Mouse (Mus musculus): ENCODE results near the gene Irgm1. TPM values are rescaled to one million over a fixed set of nuclear protein-coding genes. Genes with fewer than 3 reads are reported as not detected.

Irgm1 gene
- polyA plus RNA-seq, 1 experiment from 2014 or later = 2.2 TPM

GRCm38 (mm10) chr11:48866481-48866880, 5.0 kb downstream of the Irgm1 start:
- Histone ChIP-seq H3K4me3 (ENCODE audit: low read depth, low read length) (no peak overlapping the region), H3K4me1 (ENCODE audit: control insufficient read depth, insufficient read depth, low read length) (peaks cover under 1% of the 10 kb centered on the region; the same call in 1 of the 2 replicates), H3K4me2 (ENCODE audit: low read length) (no peak overlapping the region), H3K9ac (ENCODE audit: low read length) (no peak overlapping the region), H3K36me3 (ENCODE audit: control insufficient read depth, insufficient read depth, low read length) (no peaks in the 10 kb centered on the region), H3K27ac (ENCODE audit: low read depth, low read length) (no peak overlapping the region), H3K9me3 (replicated peaks; ENCODE audit: control insufficient read depth, low read length) (no peaks in the 10 kb centered on the region), H3K27me3 (replicated peaks; ENCODE audit: control insufficient read depth, insufficient read depth, low read length) (no peaks in the 10 kb centered on the region)
- ATAC-seq (no peak), DNase-seq (ENCODE audit: low spot score) (no peak)
- WGBS = 93% methylated on average over 9 of the region's 9 CpGs

- ATAC-seq (no peak), DNase-seq (ENCODE audit: low spot score) (no peak)
- H3K27ac ChIP-seq (ENCODE audit: low read depth, low read length) = no peak overlapping the region
- H3K4me1 ChIP-seq (ENCODE audit: control insufficient read depth, insufficient read depth, low read length) = no peaks in the 10 kb centered on the region
- no peaks in the 10 kb centered on the region for H3K36me3 ChIP-seq (ENCODE audit: control insufficient read depth, insufficient read depth, low read length)
- WGBS = 88% methylated on average over 3 of the region's 3 CpGs
- 0 out of 2 replicates have a peak, but pooled peaks cover 4% of the 10 kb centered on the region for H3K27me3 ChIP-seq (replicated peaks; ENCODE audit: control insufficient read depth, insufficient read depth, low read length)
- H3K9me3 ChIP-seq (replicated peaks; ENCODE audit: control insufficient read depth, low read length) = no peaks in the 10 kb centered on the region
- H3K9ac ChIP-seq (ENCODE audit: low read length) = no peak overlapping the region
- H3K4me2 ChIP-seq (ENCODE audit: low read length) = no peak overlapping the region
- H3K4me3 ChIP-seq (ENCODE audit: low read depth, low read length) = no peak overlapping the region
Observed at GRCm38 (mm10) chr11:48863808-48864207, 7.7 kb downstream of the Irgm1 start.

- Histone ChIP-seq H3K9ac (ENCODE audit: low read length) (no peak overlapping the region), H3K36me3 (ENCODE audit: control insufficient read depth, insufficient read depth, low read length) (no peaks in the 10 kb centered on the region), H3K4me3 (ENCODE audit: low read depth, low read length) (no peak overlapping the region), H3K27me3 (replicated peaks; ENCODE audit: control insufficient read depth, insufficient read depth, low read length) (0 out of 2 replicates have a peak, but pooled peaks cover 4% of the 10 kb centered on the region), H3K4me2 (ENCODE audit: low read length) (no peak overlapping the region), H3K4me1 (ENCODE audit: control insufficient read depth, insufficient read depth, low read length) (peaks cover under 1% of the 10 kb centered on the region; the same call in 1 of the 2 replicates), H3K27ac (ENCODE audit: low read depth, low read length) (no peak overlapping the region), H3K9me3 (replicated peaks; ENCODE audit: control insufficient read depth, low read length) (no peaks in the 10 kb centered on the region)
- 93% methylated on average over 1 of the region's 1 CpGs for WGBS
- DNase-seq (ENCODE audit: low spot score) = no peak
- no peak for ATAC-seq
Observed at GRCm38 (mm10) chr11:48862784-48863319, 8.6 kb downstream of the Irgm1 start.

- H3K36me3 ChIP-seq (ENCODE audit: control insufficient read depth, insufficient read depth, low read length) = no peaks in the 10 kb centered on the region
- no peaks in the 10 kb centered on the region for H3K9me3 ChIP-seq (replicated peaks; ENCODE audit: control insufficient read depth, low read length)
- peak overlapping the region; percentile 36; the same call in 1 of the 2 replicates for H3K4me3 ChIP-seq (ENCODE audit: low read depth, low read length)
- H3K27me3 ChIP-seq (replicated peaks; ENCODE audit: control insufficient read depth, insufficient read depth, low read length) = 0 out of 2 replicates have a peak, but pooled peaks cover 4% of the 10 kb centered on the region
- WGBS = 0% methylated on average over 6 of the region's 6 CpGs
- peaks cover 11% of the 10 kb centered on the region for H3K4me1 ChIP-seq (ENCODE audit: control insufficient read depth, insufficient read depth, low read length)
- H3K9ac ChIP-seq (ENCODE audit: low read length) = no peak overlapping the region
- no peak for ATAC-seq
- H3K27ac ChIP-seq (ENCODE audit: low read depth, low read length) = no peak overlapping the region
- peak; percentile 92 for DNase-seq (ENCODE audit: low spot score)
- peak overlapping the region; percentile 89 for H3K4me2 ChIP-seq (ENCODE audit: low read length)
Observed at GRCm38 (mm10) chr11:48859014-48859413, 12.5 kb downstream of the Irgm1 start.

GRCm38 (mm10) chr11:48853474-48854180, 17.9 kb downstream of the Irgm1 start:
- no peaks in the 10 kb centered on the region for H3K36me3 ChIP-seq (ENCODE audit: control insufficient read depth, insufficient read depth, low read length)
- no peaks in the 10 kb centered on the region for H3K9me3 ChIP-seq (replicated peaks; ENCODE audit: control insufficient read depth, low read length)
- DNase-seq (ENCODE audit: low spot score) (peak; percentile 88), ATAC-seq (peak; percentile 67)
- peak overlapping the region; percentile 49 for H3K4me3 ChIP-seq (ENCODE audit: low read depth, low read length)
- H3K27me3 ChIP-seq (replicated peaks; ENCODE audit: control insufficient read depth, insufficient read depth, low read length) = no peaks in the 10 kb centered on the region
- H3K9ac ChIP-seq (ENCODE audit: low read length) = peak overlapping the region; percentile 62
- H3K4me2 ChIP-seq (ENCODE audit: low read length) = peak overlapping the region; percentile 89
- H3K4me1 ChIP-seq (ENCODE audit: control insufficient read depth, insufficient read depth, low read length) = peaks cover 16% of the 10 kb centered on the region
- H3K27ac ChIP-seq (ENCODE audit: low read depth, low read length) = no peak overlapping the region
- WGBS = under 1% methylated on average over 31 of the region's 31 CpGs

GRCm38 (mm10) chr11:48852624-48853473, 18.6 kb downstream of the Irgm1 start:
- Histone ChIP-seq H3K36me3 (ENCODE audit: control insufficient read depth, insufficient read depth, low read length) (no peaks in the 10 kb centered on the region), H3K9me3 (replicated peaks; ENCODE audit: control insufficient read depth, low read length) (no peaks in the 10 kb centered on the region), H3K9ac (ENCODE audit: low read length) (peak overlapping the region; percentile 62), H3K4me1 (ENCODE audit: control insufficient read depth, insufficient read depth, low read length) (peaks cover 15% of the 10 kb centered on the region), H3K4me2 (ENCODE audit: low read length) (peak overlapping the region; percentile 89), H3K4me3 (ENCODE audit: low read depth, low read length) (peak overlapping the region; percentile 49), H3K27ac (ENCODE audit: low read depth, low read length) (no peak overlapping the region), H3K27me3 (replicated peaks; ENCODE audit: control insufficient read depth, insufficient read depth, low read length) (no peaks in the 10 kb centered on the region)
- DNase-seq (ENCODE audit: low spot score) (no peak), ATAC-seq (peak; percentile 8; the same call in 1 of the 2 replicates)
- 8% methylated on average over 23 of the region's 23 CpGs for WGBS

GRCm38 (mm10) chr11:48852190-48852589, 19.3 kb downstream of the Irgm1 start:
- H3K36me3 ChIP-seq (ENCODE audit: control insufficient read depth, insufficient read depth, low read length) = no peaks in the 10 kb centered on the region
- H3K4me1 ChIP-seq (ENCODE audit: control insufficient read depth, insufficient read depth, low read length) = peaks cover 12% of the 10 kb centered on the region
- DNase-seq (ENCODE audit: low spot score) (no peak), ATAC-seq (no peak)
- no peaks in the 10 kb centered on the region for H3K27me3 ChIP-seq (replicated peaks; ENCODE audit: control insufficient read depth, insufficient read depth, low read length)
- no peak overlapping the region for H3K9ac ChIP-seq (ENCODE audit: low read length)
- 71% methylated on average over 4 of the region's 4 CpGs for WGBS
- peak overlapping the region; percentile 89 for H3K4me2 ChIP-seq (ENCODE audit: low read length)
- no peak overlapping the region for H3K4me3 ChIP-seq (ENCODE audit: low read depth, low read length)
- H3K9me3 ChIP-seq (replicated peaks; ENCODE audit: control insufficient read depth, low read length) = no peaks in the 10 kb centered on the region
- no peak overlapping the region for H3K27ac ChIP-seq (ENCODE audit: low read depth, low read length)

- peaks cover 12% of the 10 kb centered on the region for H3K4me1 ChIP-seq (ENCODE audit: control insufficient read depth, insufficient read depth, low read length)
Observed at GRCm38 (mm10) chr11:48851270-48851995, 20.1 kb downstream of the Irgm1 start.

More at GRCm38 (mm10) chr11:48851270-48851995, 20.1 kb downstream of the Irgm1 start:
- H3K27ac ChIP-seq (ENCODE audit: low read depth, low read length) = no peak overlapping the region
- H3K36me3 ChIP-seq (ENCODE audit: control insufficient read depth, insufficient read depth, low read length) = no peaks in the 10 kb centered on the region
- no peak overlapping the region for H3K9ac ChIP-seq (ENCODE audit: low read length)
- ATAC-seq (no peak), DNase-seq (ENCODE audit: low spot score) (no peak)
- no peak overlapping the region for H3K4me3 ChIP-seq (ENCODE audit: low read depth, low read length)
- no peak overlapping the region for H3K4me2 ChIP-seq (ENCODE audit: low read length)
- no peaks in the 10 kb centered on the region for H3K27me3 ChIP-seq (replicated peaks; ENCODE audit: control insufficient read depth, insufficient read depth, low read length)
- 84% methylated on average over 4 of the region's 4 CpGs for WGBS
- no peaks in the 10 kb centered on the region for H3K9me3 ChIP-seq (replicated peaks; ENCODE audit: control insufficient read depth, low read length)

Measured in forebrain, embryonic 14.5 days (tissue).